Mouse (Mus musculus): ENCODE data around the gene Ralgps1. TPM values are rescaled to one million over a fixed set of nuclear protein-coding genes. Genes with fewer than 3 reads are reported as not detected.
A peak's percentile ranks its signal among the peaks of the same experiment; 100 is the strongest.
"Not testable (repeated sequence)": the region's sequence is repeated elsewhere in the genome, so short reads cannot be mapped to it uniquely, and the experiment has no call there.

The Ralgps1 gene
- total RNA-seq, 2 experiments from 2014 or later = 69.3 to 78.0 TPM

DNA sequence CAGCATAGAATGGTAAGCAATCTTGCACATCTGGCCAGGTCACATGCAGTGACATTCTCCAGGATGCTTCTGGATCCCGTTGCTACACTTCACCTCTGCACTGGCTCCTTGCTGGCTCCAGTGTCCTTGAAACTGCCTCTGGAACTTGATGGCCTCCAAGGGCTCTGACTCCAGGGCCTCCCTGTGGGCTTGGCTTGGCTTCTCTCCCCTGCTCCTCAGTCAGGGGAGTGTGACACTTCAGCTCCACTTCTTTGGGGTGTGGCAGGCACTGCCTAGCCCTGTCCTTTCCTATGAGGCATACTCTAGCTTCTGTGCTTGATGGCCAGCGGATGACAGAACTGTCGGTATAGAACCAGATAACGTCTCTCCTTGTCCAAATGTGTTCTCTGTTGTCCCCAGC is 224.3 kb downstream of the Ralgps1 start:
- DNase-seq (ENCODE audit: low spot score in 2 of 2) = no peak

DNA sequence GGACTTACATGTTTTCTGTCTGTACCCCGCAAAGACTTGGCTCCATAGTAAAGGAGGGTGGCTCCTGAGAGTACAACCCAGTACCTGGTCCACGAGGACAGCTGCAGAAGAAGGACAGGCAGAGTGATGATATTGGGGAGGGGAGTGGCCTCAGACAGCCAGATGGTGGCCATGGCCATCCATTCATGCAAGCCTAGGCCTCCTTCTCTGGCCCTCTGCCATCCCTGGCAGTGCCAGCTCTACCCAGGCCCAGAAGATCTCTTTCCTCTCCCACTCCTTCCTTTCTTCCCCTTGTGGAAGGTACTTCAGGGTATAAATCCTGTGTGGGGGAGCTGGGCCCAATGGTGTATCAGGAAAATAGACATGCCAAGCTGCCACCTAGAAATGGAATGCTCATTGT is 228.0 kb downstream of the Ralgps1 start:
- no peak for DNase-seq (ENCODE audit: low spot score in 2 of 2)

DNA sequence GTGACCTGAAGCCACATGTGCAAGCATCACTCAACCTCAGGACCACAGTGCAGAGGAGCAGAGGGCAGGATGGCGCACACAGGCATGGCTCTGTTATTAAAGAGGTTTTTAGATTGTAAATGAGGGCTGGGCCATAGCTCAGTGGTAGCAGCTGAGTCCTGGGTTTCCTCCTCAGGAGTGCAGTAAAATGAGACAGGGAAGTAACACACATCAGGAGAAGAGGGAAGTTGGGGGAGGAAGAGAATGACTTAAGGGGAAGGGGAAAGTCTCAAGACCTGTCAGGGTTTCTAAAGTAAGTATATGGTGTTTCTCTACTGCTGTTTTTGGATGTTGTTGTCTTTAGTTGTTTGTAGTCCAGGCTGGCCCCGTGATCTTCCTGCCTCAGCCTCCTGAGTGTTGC is 232.8 kb downstream of the Ralgps1 start:
- DNase-seq (ENCODE audit: low spot score in 2 of 2) = no peak

DNA sequence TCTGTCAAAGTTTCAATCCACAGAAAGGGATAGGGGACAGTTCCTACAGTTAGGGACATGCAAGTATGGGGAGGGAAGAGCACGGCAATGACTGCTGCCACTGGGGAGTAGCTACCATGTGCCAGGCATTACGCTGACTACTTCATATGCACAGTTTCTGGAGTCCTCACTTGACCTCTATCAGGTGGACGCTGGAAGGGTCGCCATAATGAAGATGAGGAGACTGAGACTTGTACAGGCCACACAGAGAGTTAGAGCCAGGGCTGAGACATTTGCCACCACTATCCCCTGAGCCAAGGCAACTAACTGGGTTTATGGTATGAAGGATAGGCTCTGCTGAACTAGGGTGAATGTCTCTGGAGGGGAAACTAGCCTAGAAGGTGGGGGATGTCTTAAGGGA is 233.6 kb downstream of the Ralgps1 start:
- no peak for DNase-seq (ENCODE audit: low spot score in 2 of 2)

DNA sequence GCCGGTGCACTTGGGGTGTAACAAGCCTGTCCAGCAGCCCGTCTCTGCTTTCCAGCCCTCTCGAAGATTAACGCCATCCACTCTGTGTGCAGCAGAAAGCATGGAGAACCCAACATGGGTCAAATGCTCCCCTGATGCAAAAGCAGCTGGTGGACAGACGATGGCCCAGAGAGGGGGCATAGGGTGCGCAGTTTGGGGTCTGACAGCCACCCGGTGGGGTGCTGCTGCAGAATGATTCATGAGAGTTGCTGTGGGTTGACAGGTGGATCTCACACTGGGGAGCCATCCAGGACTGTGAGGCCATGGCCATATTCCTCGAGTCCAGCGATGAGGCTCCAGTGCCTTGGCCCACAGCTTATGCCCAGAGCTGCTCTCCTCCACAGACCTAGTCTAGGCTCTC is 234.0 kb downstream of the Ralgps1 start:
- no peak for DNase-seq (ENCODE audit: low spot score in 2 of 2)

DNA sequence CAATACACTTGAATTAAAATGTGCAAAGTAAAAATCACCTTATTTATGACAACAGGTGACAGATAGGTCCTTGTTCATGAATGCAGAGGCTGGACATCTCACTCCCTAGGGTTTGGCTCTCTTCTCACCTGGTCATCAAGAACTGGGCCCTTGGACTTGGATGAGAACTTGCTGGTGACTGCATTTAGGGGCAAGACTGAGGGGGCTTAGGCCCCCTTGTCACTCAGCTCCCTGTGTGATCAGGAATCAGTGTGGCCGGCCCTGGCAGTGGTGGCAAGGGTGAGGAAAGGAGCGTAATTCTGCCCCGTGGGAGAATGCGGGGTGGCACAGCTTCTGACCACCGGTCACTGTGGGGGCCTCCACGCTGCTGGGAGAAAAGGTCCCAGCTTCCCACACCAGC is 234.9 kb downstream of the Ralgps1 start:
- DNase-seq (ENCODE audit: low spot score in 2 of 2) = no peak

DNA sequence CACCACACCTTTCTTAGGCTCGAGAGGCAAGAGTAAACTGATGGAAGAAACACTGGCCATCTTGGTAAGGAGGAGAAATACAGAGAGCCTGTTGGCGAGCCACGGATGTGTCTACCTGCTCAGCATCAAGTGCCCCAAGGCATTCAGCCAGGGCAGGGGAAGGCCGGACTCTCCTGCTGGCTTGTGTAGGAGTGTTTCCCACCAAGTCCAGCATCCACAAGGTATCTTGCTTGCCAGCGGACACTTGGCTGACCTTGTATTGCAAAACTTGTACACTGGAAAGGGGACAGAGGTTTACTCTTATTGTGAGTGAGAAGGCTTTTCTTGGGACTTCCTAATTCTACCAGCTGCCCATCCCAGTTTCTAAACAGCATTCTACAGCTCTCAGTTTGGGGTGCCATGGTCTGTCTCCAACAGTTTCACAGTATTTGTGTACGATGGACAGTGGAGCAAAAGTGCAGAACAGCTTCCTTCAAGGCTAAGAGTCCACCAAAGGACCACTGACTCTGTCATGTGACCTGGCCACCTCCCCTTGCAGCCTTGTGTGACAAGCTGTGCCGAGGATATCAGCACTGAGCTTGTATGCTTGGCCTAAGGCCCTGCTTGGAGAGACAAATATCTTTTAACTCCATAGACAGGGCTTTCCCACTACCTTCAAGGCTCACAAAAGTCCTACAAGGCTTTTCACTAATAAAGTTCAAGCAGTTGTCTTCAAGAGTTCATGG is 236.4 kb downstream of the Ralgps1 start:
- no peak for DNase-seq (ENCODE audit: low spot score in 2 of 2)

DNA sequence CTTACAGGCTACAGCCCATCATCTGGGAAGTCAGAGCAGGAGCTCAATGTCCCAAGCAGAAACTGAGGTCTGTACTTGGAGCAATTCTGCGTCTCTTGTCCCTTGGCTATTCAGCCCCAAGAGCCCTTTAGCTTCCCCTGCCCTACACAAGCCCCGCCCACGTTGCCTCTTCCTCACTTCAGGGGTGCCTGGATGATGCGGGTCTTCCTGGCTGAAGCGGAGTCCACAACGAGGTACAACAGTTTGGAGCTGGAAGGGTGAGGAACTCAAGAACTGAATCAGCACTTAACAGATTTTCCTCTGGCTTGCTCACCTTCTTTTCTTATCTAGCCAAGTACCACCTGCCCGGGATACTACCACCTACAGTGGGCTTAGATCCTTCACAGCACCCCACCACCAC is 239.0 kb downstream of the Ralgps1 start:
- no peak for DNase-seq (ENCODE audit: low spot score in 2 of 2)

DNA sequence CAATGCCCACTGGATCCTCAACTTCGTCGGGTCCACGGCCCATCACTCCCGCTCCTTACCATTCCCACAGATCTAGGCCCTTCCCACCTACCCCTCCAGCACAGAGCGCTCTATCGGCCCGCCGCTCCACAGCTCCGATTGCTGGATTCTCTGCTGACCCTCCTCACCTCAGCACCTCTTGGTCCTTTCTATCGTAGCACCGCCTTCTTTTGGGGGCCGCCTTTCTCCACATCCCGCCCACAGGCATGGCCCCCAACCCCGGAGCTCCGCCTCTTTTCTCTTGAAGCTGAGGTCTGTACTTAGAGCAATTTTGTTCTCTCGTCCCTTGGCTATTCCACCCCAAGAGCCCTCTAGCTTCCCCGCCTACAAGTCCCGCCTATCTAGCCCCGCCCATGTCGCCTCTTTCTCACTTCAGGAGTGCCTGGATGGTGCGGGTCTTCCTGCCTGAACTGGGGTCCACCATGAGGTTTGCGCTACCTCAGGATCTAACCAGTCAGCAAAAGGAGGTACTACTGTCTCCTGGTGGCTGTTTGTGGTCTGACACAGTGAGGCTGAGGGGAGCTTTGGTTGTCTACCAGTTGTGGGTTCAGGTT is 239.7 kb downstream of the Ralgps1 start, which contains the start of gene Garnl3:
Garnl3 (minus strand) TSS at position 155 of the 593 bp plus-strand sequence.
- DNase-seq (ENCODE audit: low spot score in 2 of 2) = peak; percentile 72 to 74

DNA sequence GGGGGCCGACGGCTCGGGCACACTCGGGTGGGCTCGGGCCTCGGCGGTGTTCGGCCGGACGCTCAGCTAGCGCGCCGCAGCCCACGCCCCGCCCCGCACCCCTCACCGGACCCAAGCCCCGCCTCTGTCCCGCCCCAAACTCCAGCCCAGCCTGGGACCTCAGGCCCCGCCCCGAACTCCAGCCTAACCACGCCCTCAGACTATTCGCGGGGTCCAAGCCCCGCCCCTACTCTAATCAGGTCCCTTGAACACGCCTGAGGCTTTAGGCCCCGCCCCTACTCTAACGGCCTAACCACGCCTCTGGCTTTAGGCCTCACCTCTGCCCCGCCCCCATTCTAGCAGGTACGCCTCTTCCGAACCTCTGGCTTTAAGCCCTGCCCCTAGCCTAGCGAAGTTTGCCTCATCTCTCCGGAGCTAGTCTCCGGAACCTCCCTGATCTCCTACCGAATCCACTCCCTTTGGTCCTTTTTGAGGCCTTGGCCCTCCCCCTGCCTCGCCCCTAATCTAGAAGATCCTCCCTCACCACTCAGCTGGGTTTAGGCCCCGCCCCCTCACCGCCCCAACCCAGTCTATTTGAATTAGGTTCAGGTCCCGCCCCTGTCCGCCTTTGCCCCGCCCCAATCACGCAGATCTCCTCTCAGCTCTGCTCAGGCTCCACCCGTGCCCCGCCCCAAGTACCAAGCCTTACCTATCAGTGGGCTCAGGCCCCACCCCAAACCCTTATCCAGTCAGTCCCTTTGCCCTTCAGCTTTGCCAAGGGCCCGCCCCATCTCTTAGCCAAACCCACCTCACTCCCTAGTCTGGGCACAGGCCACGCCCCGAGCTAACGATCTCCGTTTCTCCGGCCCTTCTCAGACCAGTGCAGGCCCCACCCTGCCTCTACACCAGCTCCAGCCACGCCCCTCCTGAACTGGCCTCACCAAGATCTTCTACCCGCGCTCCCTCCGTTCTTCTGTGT is 240.5 kb downstream of the Ralgps1 start:
- peak; percentile 94 to 96 for DNase-seq (ENCODE audit: low spot score in 2 of 2)

DNA sequence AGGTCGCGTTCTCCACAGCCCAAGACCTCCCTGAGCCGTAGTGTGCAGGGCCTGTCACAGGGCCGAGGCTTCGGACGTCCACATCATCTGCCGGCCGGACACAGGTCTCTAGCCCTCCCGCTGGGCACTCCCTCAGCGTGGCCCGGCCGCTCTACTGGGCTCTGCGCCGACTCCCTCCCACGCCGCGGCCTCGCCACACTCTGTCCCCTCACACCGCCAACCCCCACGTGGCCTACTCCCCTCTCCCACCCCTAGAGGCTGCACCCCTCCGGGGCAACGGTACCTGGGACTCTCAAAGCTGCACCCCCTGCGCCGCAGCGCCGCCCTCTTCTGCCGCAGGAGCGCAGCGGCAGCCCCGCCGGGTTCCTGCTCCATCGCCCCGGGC is 241.2 kb downstream of the Ralgps1 start:
- no peak for DNase-seq (ENCODE audit: low spot score in 2 of 2)

DNA sequence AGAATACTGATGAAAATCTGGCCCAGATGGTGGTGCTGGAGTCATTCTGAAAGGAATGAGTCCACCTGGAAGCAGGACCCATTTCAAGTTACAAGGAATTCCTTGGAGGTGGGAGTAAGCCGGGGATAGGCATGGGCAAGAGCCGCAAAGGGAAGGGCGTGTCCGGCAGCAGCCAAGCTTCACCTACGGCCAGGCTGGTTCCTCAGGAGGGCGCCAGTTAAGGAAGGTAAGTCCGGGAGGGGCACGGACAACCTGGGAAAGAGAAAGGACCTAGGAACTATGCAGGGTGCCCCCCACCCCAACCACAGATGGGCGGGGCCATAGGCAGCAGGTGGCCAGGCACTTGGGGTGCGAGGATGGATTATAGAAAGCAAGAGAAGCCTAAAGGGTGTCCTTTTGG is 241.6 kb downstream of the Ralgps1 start:
- DNase-seq (ENCODE audit: low spot score in 2 of 2) = peak in 1 of 2 experiments; percentile 41

DNA sequence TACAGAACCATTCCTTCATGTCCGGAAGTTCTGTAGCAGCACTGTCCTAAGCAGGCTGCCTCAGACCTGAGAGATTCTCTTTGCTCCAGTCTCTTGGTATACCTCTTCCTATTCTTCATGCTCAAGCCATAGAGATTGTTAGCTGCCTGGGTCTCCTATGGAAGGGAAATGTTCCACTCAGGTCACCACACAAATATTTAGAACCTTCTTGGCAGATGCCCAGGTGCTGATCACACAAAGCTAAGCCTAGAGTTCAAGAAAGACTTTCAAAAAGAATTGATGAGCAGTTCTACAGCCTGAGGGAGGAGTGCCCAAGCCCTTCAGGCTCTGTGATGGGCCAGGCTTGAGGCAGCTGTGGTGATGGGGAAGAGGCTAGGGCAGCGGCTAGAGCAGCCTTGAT is 242.3 kb downstream of the Ralgps1 start:
- no peak for DNase-seq (ENCODE audit: low spot score in 2 of 2)

DNA sequence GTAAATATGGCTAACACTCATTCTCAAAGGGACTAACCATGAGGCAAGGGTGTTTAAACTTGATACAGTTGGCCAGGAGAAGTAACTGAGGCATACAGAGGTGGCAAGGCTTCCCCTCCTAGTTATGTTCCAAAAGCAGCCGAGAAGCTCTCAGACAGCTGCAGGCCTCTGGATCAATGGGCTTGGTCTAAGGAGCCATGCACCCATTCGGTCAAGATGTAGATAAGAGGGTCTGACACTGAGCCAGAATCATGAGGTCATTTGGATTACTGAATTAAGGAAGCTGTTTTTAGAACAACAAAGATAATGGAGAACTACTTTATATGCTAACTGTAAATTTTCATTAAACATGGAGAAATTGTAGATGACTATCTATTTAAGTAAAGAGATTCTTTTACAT is 244.0 kb downstream of the Ralgps1 start:
- DNase-seq (ENCODE audit: low spot score in 2 of 2) = no peak

DNA sequence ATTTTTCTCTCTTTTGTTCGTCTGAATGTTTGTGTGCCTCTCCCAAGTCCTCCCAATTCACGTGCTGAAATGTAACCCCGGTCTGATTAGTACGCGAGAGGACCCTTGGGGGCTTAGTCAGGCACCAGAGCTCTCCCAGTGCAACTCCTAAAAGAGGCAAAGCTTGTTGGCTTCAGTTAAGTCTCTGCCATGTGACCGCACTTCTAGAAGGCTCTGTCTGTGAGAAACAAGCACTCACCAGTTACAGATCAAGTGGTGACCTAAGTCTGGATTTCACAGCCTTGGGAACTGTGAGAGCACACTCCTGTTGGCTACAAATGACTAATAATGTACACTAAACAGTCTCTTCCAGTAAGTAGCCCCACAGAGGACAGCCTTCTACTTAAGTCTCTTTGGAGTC is 248.4 kb downstream of the Ralgps1 start:
- no peak for DNase-seq (ENCODE audit: low spot score in 2 of 2)

DNA sequence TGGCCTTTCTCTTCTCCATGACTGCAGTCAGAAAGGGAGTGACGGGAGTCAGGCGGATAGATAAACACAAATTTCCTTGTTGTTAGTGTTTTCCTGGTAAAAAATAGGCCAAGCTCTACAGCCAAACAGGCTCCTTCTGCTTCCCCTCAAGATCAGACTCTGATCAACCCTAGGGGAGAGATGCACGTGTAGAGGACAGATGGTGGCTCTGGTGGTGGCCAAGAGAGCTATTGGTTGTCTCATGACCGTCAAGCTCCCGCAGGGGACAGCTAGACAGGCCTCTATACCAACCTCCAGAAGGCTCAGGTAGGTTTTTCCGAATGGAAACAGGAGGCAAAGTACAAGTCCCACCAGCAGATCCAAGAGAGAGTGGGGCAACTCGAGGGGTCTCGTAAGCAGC is 270.8 kb downstream of the Ralgps1 start:
- DNase-seq (ENCODE audit: low spot score in 2 of 2) = no peak

DNA sequence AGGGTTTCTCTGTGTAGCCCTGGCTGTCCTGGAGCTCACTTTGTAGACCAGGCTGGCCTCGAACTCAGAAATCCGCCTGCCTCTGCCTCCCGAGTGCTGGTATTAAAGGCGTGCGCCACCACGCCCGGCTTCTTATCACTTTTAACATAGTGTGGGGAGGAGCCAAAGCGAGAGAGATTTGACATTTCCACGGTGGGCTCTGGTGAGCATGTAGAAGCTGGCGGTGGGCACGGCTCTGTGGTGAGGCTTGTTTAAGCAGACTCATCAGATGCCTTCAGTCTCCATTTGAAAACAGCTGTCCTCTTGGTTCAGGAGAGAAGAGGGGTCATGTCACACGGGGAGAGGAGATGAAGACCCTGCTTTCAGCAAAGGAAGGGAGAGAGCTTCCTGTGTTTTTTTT is 274.0 kb downstream of the Ralgps1 start:
- DNase-seq (ENCODE audit: low spot score in 2 of 2) = not testable (repeated sequence)

DNA sequence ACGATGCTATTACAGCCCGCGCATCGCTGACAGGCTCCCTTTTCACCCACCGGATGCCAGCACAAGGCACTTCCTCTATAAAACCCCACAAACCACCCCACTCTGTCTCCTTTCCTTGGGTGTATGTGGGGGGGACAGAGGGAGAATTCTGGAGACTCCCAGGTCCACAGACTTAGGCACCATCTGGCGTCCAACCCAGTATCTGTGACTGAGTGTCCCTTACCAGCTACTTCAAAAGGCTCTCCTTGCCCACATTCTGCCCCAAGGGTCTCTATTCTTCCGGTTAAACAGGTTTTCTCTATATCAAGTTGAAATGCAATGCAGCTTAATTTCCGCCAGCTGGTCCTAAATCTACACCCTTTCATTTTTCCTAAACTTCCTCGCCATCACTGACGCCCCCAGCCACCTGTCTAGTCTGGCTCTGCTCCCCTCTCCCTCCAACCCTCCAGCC is 276.0 kb downstream of the Ralgps1 start:
- DNase-seq (ENCODE audit: low spot score in 2 of 2) = no peak

DNA sequence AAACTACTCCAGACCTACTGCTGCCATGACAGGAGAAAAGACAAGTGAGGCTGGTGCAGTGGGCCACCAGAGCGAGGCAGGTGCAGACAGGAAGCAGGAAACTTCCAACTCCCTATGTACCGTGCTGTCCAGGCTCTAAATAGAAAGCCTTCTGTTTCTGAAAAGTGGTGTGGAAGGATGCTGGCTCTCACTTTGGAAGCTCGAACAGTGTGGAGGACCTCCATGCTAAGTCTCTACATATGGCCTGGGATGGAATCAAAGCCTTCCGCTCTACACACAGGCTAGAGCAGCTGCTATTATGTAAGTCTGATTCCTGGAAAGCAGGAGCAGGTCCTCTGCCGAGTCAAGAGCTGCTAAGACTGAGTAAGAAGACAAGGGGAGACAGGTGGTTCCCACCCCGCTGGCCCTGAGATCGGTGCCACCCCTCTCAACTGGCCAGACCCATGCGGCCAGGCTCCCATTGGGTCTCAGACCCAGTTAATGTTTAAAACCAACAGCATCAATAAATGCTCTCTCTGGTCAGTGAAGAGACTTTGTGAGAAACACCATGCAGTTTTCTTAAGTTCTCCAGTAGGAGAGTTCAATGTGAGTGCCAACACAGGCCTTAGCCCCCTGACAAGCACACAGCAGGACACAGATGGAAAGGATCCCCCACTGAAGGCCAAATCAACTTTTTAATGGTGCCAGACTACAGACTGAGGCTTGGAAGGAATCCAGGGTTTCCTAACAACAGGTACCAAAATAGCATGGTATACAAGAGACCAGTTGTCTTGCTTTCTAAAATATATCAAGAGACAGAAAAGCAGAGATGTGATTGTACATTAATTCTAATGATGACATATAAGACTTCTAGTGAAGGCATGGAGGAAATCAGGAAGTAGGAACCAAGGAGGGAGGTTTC is 280.4 kb downstream of the Ralgps1 start:
- DNase-seq (ENCODE audit: low spot score in 2 of 2) = no peak

DNA sequence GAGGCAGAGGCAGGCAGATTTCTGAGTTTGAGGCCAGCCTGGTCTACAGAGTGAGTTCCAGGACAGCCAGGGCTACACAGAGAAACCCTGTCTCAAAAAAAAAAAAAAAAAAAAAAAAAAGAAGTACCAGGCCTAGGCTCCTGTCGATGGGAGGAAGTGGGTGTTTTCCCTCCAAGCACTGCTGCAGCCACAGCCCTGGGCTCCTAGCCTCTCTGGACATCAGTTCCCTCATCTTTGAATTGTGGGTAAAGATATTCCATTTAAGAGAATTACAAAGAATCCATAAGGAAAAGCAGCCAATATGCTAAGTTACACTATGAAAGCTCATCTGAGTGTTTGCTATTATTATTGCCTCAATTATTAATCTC is 281.3 kb downstream of the Ralgps1 start:
- DNase-seq (ENCODE audit: low spot score in 2 of 2) = not testable (repeated sequence)
